Mouse (Mus musculus) sigmoid colon, adult 10 weeks (tissue): Measurements from ENCODE around the gene Meox2. TPM values are rescaled to one million over a fixed set of nuclear protein-coding genes. Genes with fewer than 3 reads are reported as not detected.

Experiments
- polyA plus RNA-seq: library from polyadenylated mRNA; stranded (reverse); fragments of 350-450 nt; fragmentation: Illumina TruSeq; extraction: RNeasy Lipid Tissue Mini Kit (QIAGEN cat#74804); gene quantifications from one replicate; pipeline ENCODE4 v1.2.3, GENCODE M21; 2014; ENCODE audit warnings: low read depth, low replicate concordance

The Meox2 gene
- polyA plus RNA-seq, result 3.5 TPM

GRCm38 (mm10) chr12:37108390-37108738 lies at the start of gene Meox2:
TSS of gene Meox2 (plus strand) at chr12:37108540.

Other genes with a start within 250 kb of the Meox2 start
- 34.2 TPM for gene Agmo, start 133.1 kb downstream of the Meox2 start, polyA plus RNA-seq